Mouse (Mus musculus): ENCODE results near the gene Gpc6.

Gpc6 gene

GRCm38 (mm10) chr14:117904300-117904699, 979.2 kb downstream of the Gpc6 start:
- DNase-seq = no peak

GRCm38 (mm10) chr14:117905701-117906100, 980.6 kb downstream of the Gpc6 start:
- no peak for DNase-seq

- no peak for DNase-seq
These were observed 981.2 kb downstream of the Gpc6 start for GRCm38 (mm10) chr14:117906361-117906760.

- DNase-seq = no peak
These were observed 983.3 kb downstream of the Gpc6 start for GRCm38 (mm10) chr14:117908231-117908920.

GRCm38 (mm10) chr14:117909046-117909445, 983.9 kb downstream of the Gpc6 start:
- no peak for DNase-seq

- no peak for DNase-seq
These were observed 985.2 kb downstream of the Gpc6 start for GRCm38 (mm10) chr14:117910323-117910722.

GRCm38 (mm10) chr14:117912624-117913270, 987.6 kb downstream of the Gpc6 start:
- no peak for DNase-seq

- no peak for DNase-seq
These were observed 991.5 kb downstream of the Gpc6 start for GRCm38 (mm10) chr14:117916577-117916976.

- no peak for DNase-seq
These were observed 993.6 kb downstream of the Gpc6 start for GRCm38 (mm10) chr14:117918724-117919123.

- DNase-seq = no peak
These were observed 994.5 kb downstream of the Gpc6 start for GRCm38 (mm10) chr14:117919612-117920011.

GRCm38 (mm10) chr14:117921393-117922014, 996.4 kb downstream of the Gpc6 start:
- no peak for DNase-seq

- DNase-seq = no peak
These were observed 998.6 kb downstream of the Gpc6 start for GRCm38 (mm10) chr14:117923667-117924066.

- no peak for DNase-seq
These were observed 1005.2 kb downstream of the Gpc6 start for GRCm38 (mm10) chr14:117930105-117930847.

GRCm38 (mm10) chr14:117930848-117931816, 1006.0 kb downstream of the Gpc6 start:
- DNase-seq = no peak

GRCm38 (mm10) chr14:117932163-117932851, 1007.2 kb downstream of the Gpc6 start:
- no peak for DNase-seq

GRCm38 (mm10) chr14:117938554-117938953, 1013.4 kb downstream of the Gpc6 start:
- DNase-seq = peak; percentile 59

GRCm38 (mm10) chr14:117939471-117939870, 1014.4 kb downstream of the Gpc6 start:
- no peak for DNase-seq

- no peak for DNase-seq
These were observed 1020.9 kb downstream of the Gpc6 start for GRCm38 (mm10) chr14:117945920-117946503.

- no peak for DNase-seq
These were observed 1026.2 kb downstream of the Gpc6 start for GRCm38 (mm10) chr14:117951265-117951664.

GRCm38 (mm10) chr14:117951686-117952085, 1026.6 kb downstream of the Gpc6 start:
- no peak for DNase-seq

- no peak for DNase-seq
These were observed 1030.9 kb downstream of the Gpc6 start for GRCm38 (mm10) chr14:117956051-117956450.

Data from thymus, postnatal 4 days (tissue).